Mouse (Mus musculus): ENCODE data around the gene Tead1. TPM values are rescaled to one million over a fixed set of nuclear protein-coding genes. Genes with fewer than 3 reads are reported as not detected.

The Tead1 gene
- polyA plus RNA-seq, 1 experiment, result 4.4 TPM

DNA sequence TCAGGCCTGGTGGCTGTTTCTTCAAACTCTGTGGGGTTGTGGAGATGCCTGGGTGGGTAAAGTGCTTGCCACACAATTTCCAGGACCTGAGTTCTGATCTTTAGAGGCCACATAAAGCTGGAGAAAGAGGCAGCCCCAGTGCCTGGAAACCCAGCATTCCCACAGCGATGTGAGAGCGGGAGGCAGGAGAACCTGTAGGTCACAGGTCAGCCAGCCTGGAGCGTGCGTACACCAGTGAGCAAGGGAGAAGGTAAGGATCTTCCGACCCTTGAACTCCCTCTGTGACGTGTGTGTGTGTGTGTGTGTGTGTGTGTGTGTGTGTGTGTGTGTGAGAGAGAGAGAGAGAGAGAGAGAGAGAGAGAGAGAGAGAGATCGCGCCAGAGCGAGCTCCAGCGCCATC lies 14.4 kb downstream of the Tead1 start:
- Histone ChIP-seq H3K27ac (ENCODE audit: control insufficient read depth, insufficient read depth, low read length) (no peak overlapping the region), H3K36me3 (ENCODE audit: control insufficient read depth, insufficient read depth, low read length) (no peaks in the 10 kb centered on the region), H3K4me1 (replicated peaks; ENCODE audit: control insufficient read depth, insufficient read depth, low read length) (no peaks in the 10 kb centered on the region; the same call in 1 of the 2 replicates), H3K27me3 (ENCODE audit: control insufficient read depth, insufficient read depth, low read length) (no peaks in the 10 kb centered on the region; the same call in 1 of the 2 replicates), H3K4me3 (ENCODE audit: control insufficient read depth, insufficient read depth, low read length) (no peak overlapping the region)
- 89% methylated on average over 10 of the region's 10 CpGs for WGBS
- no peak for DNase-seq
- no peak for TF ChIP-seq POLR2A (IDR thresholded peaks at IDR 0.05; ENCODE audit: control insufficient read depth, extremely low read depth, insufficient read depth, low read length, poor library complexity)
- no peak for TF ChIP-seq CTCF (IDR thresholded peaks at IDR 0.05; ENCODE audit: borderline replicate concordance, control insufficient read depth, extremely low read depth, insufficient read depth, low read length, poor library complexity)

DNA sequence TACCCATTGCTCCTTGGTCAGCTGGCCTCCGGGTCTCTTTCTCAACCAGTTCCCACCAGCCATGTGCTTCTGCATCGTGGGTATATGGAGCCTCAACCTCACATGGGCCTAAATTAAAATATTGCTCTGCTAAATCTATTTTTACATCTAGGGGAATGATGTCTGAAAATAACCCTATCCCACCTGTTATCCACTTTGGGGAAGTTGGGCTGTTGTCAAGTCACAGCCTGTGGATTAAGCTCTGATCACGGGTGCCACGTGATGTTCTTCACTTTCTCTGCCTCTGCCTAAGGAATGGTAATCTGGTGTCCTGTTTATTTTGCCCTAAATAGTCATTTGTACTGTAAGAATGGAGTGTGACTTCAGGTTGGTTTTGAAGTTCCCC lies 17.7 kb downstream of the Tead1 start:
- 9% methylated on average over 4 of the region's 4 CpGs for WGBS
- TF ChIP-seq POLR2A (IDR thresholded peaks at IDR 0.05; ENCODE audit: control insufficient read depth, extremely low read depth, insufficient read depth, low read length, poor library complexity) (no peak), CTCF (IDR thresholded peaks at IDR 0.05; ENCODE audit: borderline replicate concordance, control insufficient read depth, extremely low read depth, insufficient read depth, low read length, poor library complexity) (no peak)
- Histone ChIP-seq H3K4me1 (replicated peaks; ENCODE audit: control insufficient read depth, insufficient read depth, low read length) (no peaks in the 10 kb centered on the region), H3K27me3 (ENCODE audit: control insufficient read depth, insufficient read depth, low read length) (no peaks in the 10 kb centered on the region), H3K36me3 (ENCODE audit: control insufficient read depth, insufficient read depth, low read length) (no peaks in the 10 kb centered on the region), H3K4me3 (ENCODE audit: control insufficient read depth, insufficient read depth, low read length) (no peak overlapping the region), H3K27ac (ENCODE audit: control insufficient read depth, insufficient read depth, low read length) (no peak overlapping the region)
- no peak for DNase-seq

DNA sequence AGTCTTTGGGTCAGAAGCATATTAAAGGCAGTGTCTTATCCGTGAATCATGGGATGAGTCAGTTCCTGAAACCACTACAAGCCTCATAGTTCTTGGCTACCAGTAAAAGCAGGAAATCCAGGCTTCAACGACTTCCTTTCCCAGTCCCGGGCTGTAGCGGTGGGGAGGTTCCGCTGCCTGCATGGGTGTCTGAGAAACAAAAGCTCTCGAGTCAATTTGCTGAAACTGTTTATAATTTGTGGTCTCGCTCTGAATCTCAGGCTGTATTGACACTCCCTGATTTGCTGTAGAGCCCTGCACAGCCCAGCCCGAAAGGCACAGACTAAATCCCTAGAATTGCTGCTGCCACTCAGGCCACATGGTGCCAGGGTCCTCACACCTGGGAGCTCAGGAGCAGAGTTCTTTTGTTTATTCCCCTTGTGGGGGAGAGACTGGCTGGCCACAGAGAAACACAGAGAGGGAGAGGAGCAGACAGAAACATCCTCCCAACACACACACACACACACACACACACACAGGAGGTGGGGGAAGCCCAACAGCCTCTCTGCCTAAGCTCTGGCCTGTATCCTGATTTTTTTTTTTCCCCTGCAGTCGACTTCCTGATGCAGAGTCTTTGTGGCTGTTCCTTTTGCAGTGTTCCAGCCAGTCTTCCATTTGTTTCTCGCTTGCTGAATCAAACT lies 18.2 kb downstream of the Tead1 start:
- Histone ChIP-seq H3K4me3 (ENCODE audit: control insufficient read depth, insufficient read depth, low read length) (no peak overlapping the region), H3K27me3 (ENCODE audit: control insufficient read depth, insufficient read depth, low read length) (no peaks in the 10 kb centered on the region), H3K27ac (ENCODE audit: control insufficient read depth, insufficient read depth, low read length) (no peak overlapping the region), H3K4me1 (replicated peaks; ENCODE audit: control insufficient read depth, insufficient read depth, low read length) (no peaks in the 10 kb centered on the region), H3K36me3 (ENCODE audit: control insufficient read depth, insufficient read depth, low read length) (no peaks in the 10 kb centered on the region)
- DNase-seq, result no peak
- 2% methylated on average over 10 of the region's 10 CpGs for WGBS
- no peak for TF ChIP-seq CTCF (IDR thresholded peaks at IDR 0.05; ENCODE audit: borderline replicate concordance, control insufficient read depth, extremely low read depth, insufficient read depth, low read length, poor library complexity)

DNA sequence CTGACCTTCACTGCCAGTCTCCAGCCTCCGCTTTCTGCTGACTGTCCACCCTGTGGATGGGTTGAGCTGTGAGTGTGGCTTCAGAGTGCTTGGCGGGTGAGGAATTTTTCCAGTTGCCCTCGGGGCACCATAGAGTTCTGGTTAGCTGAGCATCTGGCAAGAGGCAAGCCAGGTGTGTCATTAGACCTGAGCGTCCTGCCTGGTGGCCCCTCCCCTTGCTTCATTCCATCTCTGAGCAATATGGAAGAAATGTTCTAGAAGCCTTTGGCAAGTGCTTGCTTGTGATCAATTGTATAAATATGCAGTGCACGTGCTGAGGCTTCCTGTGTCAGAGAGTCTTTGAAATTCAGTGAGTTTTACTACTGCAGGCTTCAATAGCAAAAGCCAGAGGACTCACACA lies 21.0 kb downstream of the Tead1 start:
- Histone ChIP-seq H3K36me3 (ENCODE audit: control insufficient read depth, insufficient read depth, low read length) (no peaks in the 10 kb centered on the region), H3K27ac (ENCODE audit: control insufficient read depth, insufficient read depth, low read length) (no peak overlapping the region), H3K4me3 (ENCODE audit: control insufficient read depth, insufficient read depth, low read length) (no peak overlapping the region), H3K27me3 (ENCODE audit: control insufficient read depth, insufficient read depth, low read length) (no peaks in the 10 kb centered on the region), H3K4me1 (replicated peaks; ENCODE audit: control insufficient read depth, insufficient read depth, low read length) (no peaks in the 10 kb centered on the region)
- DNase-seq, result no peak
- TF ChIP-seq CTCF (IDR thresholded peaks at IDR 0.05; ENCODE audit: borderline replicate concordance, control insufficient read depth, extremely low read depth, insufficient read depth, low read length, poor library complexity) (no peak), POLR2A (IDR thresholded peaks at IDR 0.05; ENCODE audit: control insufficient read depth, extremely low read depth, insufficient read depth, low read length, poor library complexity) (no peak)
- WGBS, result 71% methylated on average over 5 of the region's 5 CpGs

DNA sequence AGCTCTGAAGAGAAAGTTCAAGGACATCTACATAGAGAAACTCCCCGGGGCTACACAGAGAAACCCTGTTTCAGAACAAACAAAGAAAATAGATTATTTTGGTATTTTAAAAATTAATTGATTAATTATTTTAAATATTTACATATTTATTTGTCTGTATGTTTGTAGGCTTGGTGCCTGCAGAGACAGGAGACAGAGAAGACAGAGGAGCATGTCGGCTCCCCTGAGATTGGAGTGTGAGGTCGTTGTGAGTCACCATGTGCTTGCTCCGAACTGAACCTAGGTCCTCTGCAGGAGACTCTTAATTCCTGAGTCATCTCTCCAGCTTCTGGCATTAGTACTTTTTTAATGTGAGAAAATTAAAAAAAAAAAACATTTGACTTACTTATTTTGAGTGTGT lies 24.2 kb downstream of the Tead1 start:
- Histone ChIP-seq H3K4me3 (ENCODE audit: control insufficient read depth, insufficient read depth, low read length) (no peak overlapping the region), H3K4me1 (replicated peaks; ENCODE audit: control insufficient read depth, insufficient read depth, low read length) (no peaks in the 10 kb centered on the region), H3K27me3 (ENCODE audit: control insufficient read depth, insufficient read depth, low read length) (no peaks in the 10 kb centered on the region), H3K36me3 (ENCODE audit: control insufficient read depth, insufficient read depth, low read length) (no peaks in the 10 kb centered on the region), H3K27ac (ENCODE audit: control insufficient read depth, insufficient read depth, low read length) (no peak overlapping the region)
- DNase-seq, result no peak
- TF ChIP-seq POLR2A (IDR thresholded peaks at IDR 0.05; ENCODE audit: control insufficient read depth, extremely low read depth, insufficient read depth, low read length, poor library complexity), result no peak
- no peak for TF ChIP-seq CTCF (IDR thresholded peaks at IDR 0.05; ENCODE audit: borderline replicate concordance, control insufficient read depth, extremely low read depth, insufficient read depth, low read length, poor library complexity)
- 78% methylated on average over 4 of the region's 4 CpGs for WGBS

DNA sequence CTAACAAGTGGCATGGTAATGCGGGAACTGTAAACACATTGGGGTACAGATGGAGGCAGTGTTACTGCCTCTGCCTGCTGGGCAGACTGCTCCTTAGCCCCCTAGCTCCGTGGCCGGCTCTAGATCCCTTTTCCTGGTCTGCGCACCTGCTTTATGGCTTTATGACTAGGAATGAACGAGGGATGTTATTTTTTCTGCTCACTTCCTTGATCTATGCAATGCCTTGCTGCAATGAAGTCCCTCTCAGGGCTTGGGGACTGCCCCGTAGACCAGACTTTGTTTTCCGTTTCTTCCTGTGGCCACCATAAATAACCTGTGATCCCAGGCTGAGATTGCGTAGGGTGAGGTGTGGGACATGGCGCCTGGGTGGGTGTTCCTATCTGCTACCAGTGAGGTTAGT lies 26.8 kb downstream of the Tead1 start:
- no peak overlapping the region for H3K4me3 ChIP-seq (ENCODE audit: control insufficient read depth, insufficient read depth, low read length)
- DNase-seq, result no peak
- H3K4me1 ChIP-seq (replicated peaks; ENCODE audit: control insufficient read depth, insufficient read depth, low read length), result no peaks in the 10 kb centered on the region
- TF ChIP-seq POLR2A (IDR thresholded peaks at IDR 0.05; ENCODE audit: control insufficient read depth, extremely low read depth, insufficient read depth, low read length, poor library complexity), result no peak
- no peak for TF ChIP-seq CTCF (IDR thresholded peaks at IDR 0.05; ENCODE audit: borderline replicate concordance, control insufficient read depth, extremely low read depth, insufficient read depth, low read length, poor library complexity)
- WGBS, result 27% methylated on average over 9 of the region's 9 CpGs
- no peaks in the 10 kb centered on the region for H3K27me3 ChIP-seq (ENCODE audit: control insufficient read depth, insufficient read depth, low read length)
- H3K27ac ChIP-seq (ENCODE audit: control insufficient read depth, insufficient read depth, low read length), result no peak overlapping the region
- H3K36me3 ChIP-seq (ENCODE audit: control insufficient read depth, insufficient read depth, low read length), result no peaks in the 10 kb centered on the region

DNA sequence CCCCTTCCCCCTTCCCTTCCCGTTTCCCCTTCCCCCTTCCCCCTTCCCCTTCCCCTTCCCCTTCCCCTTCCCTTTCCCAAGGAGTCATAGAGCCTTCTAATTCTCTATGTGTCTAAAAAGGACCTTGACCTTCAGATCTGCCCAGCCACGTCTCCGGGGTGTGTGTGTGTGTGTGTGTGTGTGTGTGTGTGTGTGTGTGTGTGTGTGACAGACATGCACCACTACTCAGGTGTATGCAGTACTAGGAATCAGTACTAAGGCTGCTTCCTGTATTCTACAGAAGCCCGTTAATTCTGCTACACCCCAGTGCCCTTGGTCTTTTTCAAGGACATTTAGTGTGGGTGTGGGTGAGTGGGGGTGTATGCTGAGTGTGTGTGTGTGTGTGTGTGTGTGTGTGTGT lies 27.6 kb downstream of the Tead1 start:
- WGBS, result 67% methylated on average over 3 of the region's 4 CpGs
- no peaks in the 10 kb centered on the region for H3K4me1 ChIP-seq (replicated peaks; ENCODE audit: control insufficient read depth, insufficient read depth, low read length)
- H3K27ac ChIP-seq (ENCODE audit: control insufficient read depth, insufficient read depth, low read length), result no peak overlapping the region
- H3K27me3 ChIP-seq (ENCODE audit: control insufficient read depth, insufficient read depth, low read length), result no peaks in the 10 kb centered on the region
- DNase-seq, result no peak
- H3K36me3 ChIP-seq (ENCODE audit: control insufficient read depth, insufficient read depth, low read length), result no peaks in the 10 kb centered on the region
- no peak overlapping the region for H3K4me3 ChIP-seq (ENCODE audit: control insufficient read depth, insufficient read depth, low read length)
- no peak for TF ChIP-seq POLR2A (IDR thresholded peaks at IDR 0.05; ENCODE audit: control insufficient read depth, extremely low read depth, insufficient read depth, low read length, poor library complexity)
- TF ChIP-seq CTCF (IDR thresholded peaks at IDR 0.05; ENCODE audit: borderline replicate concordance, control insufficient read depth, extremely low read depth, insufficient read depth, low read length, poor library complexity), result no peak
